Mouse (Mus musculus) forebrain, postnatal 0 days (tissue): ENCODE data around the gene Rsad1. TPM values are rescaled to one million over a fixed set of nuclear protein-coding genes. Genes with fewer than 3 reads are reported as not detected.

Experiments used
- ATAC-seq: fragments of 200-750 bp; cut with Nextera tagmentation; 2 replicates; pipeline ENCODE4 v1.8.0; 2017; ENCODE audit warnings: mild to moderate bottlenecking, moderate library complexity
- DNase-seq: peaks from one replicate; pipeline ENCODE4 v3.0.0-alpha.2; 2015
- H3K27ac ChIP-seq: fragments of 300-500 bp; sonication (generic); 2 replicates; pipeline ENCODE4 v1.5.1; 2014; ENCODE audit warnings: low read depth, mild to moderate bottlenecking, antibody characterized with exemption, low read length, moderate library complexity, mixed read lengths
- H3K27me3 ChIP-seq: fragments of 300-500 bp; sonication (generic); 2 replicates; pipeline ENCODE4 v1.6.1; 2014; ENCODE audit warnings: mild to moderate bottlenecking, low read length, mixed read lengths; ENCODE audit not compliant: insufficient read depth
- H3K36me3 ChIP-seq: fragments of 300-500 bp; sonication (generic); 2 replicates; pipeline ENCODE4 v1.6.1; 2014; ENCODE audit warnings: mild to moderate bottlenecking, moderate library complexity; ENCODE audit not compliant: insufficient read depth
- H3K4me1 ChIP-seq: fragments of 300-500 bp; sonication (generic); 2 replicates; pipeline ENCODE4 v1.6.1; 2014; ENCODE audit warnings: antibody characterized with exemption; ENCODE audit not compliant: insufficient read depth
- H3K4me2 ChIP-seq: fragments of 300-500 bp; sonication (generic); 2 replicates; pipeline ENCODE4 v1.6.1; 2014; ENCODE audit warnings: low read depth, mild to moderate bottlenecking, moderate library complexity
- H3K4me3 ChIP-seq: fragments of 300-500 bp; sonication (generic); 2 replicates; pipeline ENCODE4 v1.5.1; 2014; ENCODE audit warnings: low read depth, low read length, mixed read lengths
- H3K9ac ChIP-seq: fragments of 300-500 bp; sonication (generic); 2 replicates; pipeline ENCODE4 v1.6.1; 2014; ENCODE audit warnings: mild to moderate bottlenecking
- H3K9me3 ChIP-seq: fragments of 300-500 bp; sonication (generic); 2 replicates; pipeline ENCODE4 v1.6.1; 2016; ENCODE audit warnings: low read length
- CTCF ChIP-seq: sonication (generic); IDR thresholded peaks from 2 replicates; pipeline ENCODE4 v1.5.1; 2016; ENCODE audit warnings: antibody characterized with exemption, control low read depth, low read depth
- WGBS: fragments of 180-500 bp; shearing (Covaris S2); extraction: QIAGEN DNeasy Blood & Tissue Kit; methylation state at CpG from one replicate; pipeline ENCODE4 v1.1.7; 2014; 5-methylcytosine and 5-hydroxymethylcytosine counted together
- polyA plus RNA-seq: library from polyadenylated mRNA; unstranded; fragments of >200 nt; fragmentation: Nextera tagmentation; extraction: Ambion mirVana; gene quantifications from 2 replicates; pipeline ENCODE4 v1.2.1, GENCODE M21; 2015
- total RNA-seq: library from RNA; depleted of rRNA; stranded (reverse); fragments of >200 nt; gene quantifications from 2 replicates; pipeline ENCODE4 v1.2.3, GENCODE M21; 2014

The Rsad1 gene
- total and polyA plus RNA-seq, 2 experiments from 2014 or later, result 8.8 to 12.2 TPM

DNA sequence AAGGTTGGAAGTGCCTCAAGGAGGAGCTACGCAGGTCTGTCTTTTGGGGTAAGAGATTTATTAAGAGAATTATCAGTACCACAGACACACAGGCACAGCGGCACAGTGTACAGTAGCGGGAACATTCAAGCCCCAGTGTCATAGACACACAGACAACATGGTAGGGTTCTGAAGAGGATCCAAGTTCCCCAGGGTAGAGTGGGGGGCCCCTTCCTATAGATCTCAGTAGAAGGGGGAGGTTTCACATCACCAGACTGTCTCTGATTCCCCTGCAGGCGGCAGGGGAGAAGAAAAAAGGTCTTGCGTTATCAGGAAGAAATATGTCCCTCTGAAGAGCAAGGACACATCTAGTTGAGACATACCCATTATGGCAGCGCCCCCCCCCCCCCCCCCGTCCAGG, 9.3 kb downstream of the Rsad1 start:
- H3K9me3 ChIP-seq, result no peaks in the 10 kb centered on the region
- no peak overlapping the region for H3K4me3 ChIP-seq
- H3K27me3 ChIP-seq, result no peaks in the 10 kb centered on the region
- DNase-seq, result no peak
- no peak overlapping the region for H3K4me2 ChIP-seq
- no peak for ATAC-seq
- no peak overlapping the region for H3K9ac ChIP-seq
- peaks cover 3% of the 10 kb centered on the region; the same call in 1 of the 2 replicates for H3K4me1 ChIP-seq
- no peak for TF ChIP-seq CTCF
- peaks cover 14% of the 10 kb centered on the region; the same call in 1 of the 2 replicates for H3K36me3 ChIP-seq
- H3K27ac ChIP-seq, result no peak overlapping the region
- WGBS, result 76% methylated on average over 7 of the region's 7 CpGs

DNA sequence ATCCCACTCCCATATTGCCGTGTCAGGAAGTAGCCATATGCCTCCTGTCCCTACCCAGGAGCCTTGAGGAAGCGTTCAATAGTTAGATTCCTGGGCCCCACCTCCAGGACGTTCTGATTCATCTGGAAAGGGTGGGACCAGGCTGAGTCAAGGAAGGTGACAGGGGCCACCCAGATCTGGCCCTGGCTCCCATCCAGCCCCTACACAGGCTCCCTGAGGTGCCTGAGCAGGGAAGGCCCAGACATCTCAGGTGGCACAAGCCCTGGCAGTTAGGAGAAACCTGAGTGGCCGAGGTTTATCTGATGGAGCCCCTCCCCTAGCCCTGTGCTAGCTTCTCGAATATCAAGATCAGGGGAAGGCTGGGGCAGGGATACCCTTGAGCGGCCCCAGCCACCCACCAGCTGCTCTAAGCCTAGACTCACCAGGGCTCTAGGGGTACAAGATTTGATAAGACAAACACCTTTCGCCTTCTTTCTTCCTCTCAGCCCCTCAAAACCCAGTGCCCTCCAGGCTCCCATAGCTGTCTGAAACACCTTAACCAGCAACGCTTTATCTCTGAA, 10.2 kb downstream of the Rsad1 start:
- Histone ChIP-seq H3K4me2 (no peak overlapping the region), H3K4me3 (no peak overlapping the region), H3K36me3 (peaks cover 14% of the 10 kb centered on the region; the same call in 1 of the 2 replicates), H3K27ac (no peak overlapping the region), H3K9me3 (no peaks in the 10 kb centered on the region), H3K4me1 (no peaks in the 10 kb centered on the region), H3K9ac (no peak overlapping the region), H3K27me3 (no peaks in the 10 kb centered on the region)
- no peak for ATAC-seq
- 70% methylated on average over 8 of the region's 8 CpGs for WGBS
- TF ChIP-seq CTCF, result no peak
- no peak for DNase-seq

GRCm38 (mm10) chr11:94533171-94533570, 15.9 kb downstream of the Rsad1 start:
- no peak overlapping the region for H3K27ac ChIP-seq
- H3K4me2 ChIP-seq, result no peak overlapping the region
- no peaks in the 10 kb centered on the region for H3K4me1 ChIP-seq
- no peak overlapping the region for H3K9ac ChIP-seq
- H3K27me3 ChIP-seq, result no peaks in the 10 kb centered on the region
- H3K4me3 ChIP-seq, result no peak overlapping the region
- 87% methylated on average over 8 of the region's 8 CpGs for WGBS
- no peaks in the 10 kb centered on the region for H3K9me3 ChIP-seq
- DNase-seq (no peak), ATAC-seq (no peak)
- H3K36me3 ChIP-seq, result no peaks in the 10 kb centered on the region
- TF ChIP-seq CTCF, result no peak

GRCm38 (mm10) chr11:94528879-94529278, 20.2 kb downstream of the Rsad1 start:
- Histone ChIP-seq H3K27me3 (no peaks in the 10 kb centered on the region), H3K4me2 (no peak overlapping the region), H3K27ac (no peak overlapping the region), H3K9me3 (no peaks in the 10 kb centered on the region), H3K4me3 (no peak overlapping the region), H3K9ac (no peak overlapping the region), H3K4me1 (no peaks in the 10 kb centered on the region), H3K36me3 (no peaks in the 10 kb centered on the region)
- no peak for TF ChIP-seq CTCF
- peak; percentile 45; the same call in 1 of the 2 replicates for ATAC-seq
- WGBS, result 26% methylated on average over 3 of the region's 3 CpGs
- no peak for DNase-seq

DNA sequence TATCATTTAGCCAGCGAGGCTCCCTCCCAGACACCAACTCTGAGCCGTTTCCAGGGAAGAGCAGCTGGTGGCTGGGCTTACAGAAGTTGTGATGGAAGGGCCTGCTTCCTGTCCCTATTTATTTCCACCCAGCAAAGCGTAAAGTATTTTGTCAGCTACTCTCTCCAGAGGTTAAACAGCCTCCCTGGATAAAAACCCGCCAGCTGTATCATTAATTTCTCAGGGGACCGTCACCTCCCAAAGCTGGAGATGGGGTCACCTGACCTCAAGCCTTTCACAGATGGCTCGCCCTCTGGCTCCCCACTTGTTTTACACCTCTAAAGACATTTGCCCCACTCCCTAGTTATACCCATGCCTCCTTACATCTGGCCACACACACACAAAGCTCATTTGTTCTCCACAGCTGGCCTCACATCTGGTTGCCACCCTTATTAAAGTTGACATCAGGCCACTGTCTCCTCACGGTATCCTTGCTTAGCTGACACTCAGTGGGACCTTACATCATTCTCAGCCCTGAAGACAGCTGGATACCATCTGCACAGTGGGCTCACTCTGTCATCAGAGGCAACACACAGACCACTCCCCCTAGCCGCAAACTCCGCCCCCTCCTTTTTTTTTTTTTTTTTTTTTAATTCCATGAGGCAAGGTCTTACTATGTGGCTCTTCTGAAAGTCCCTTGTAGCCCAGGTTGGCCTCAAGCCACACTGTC, 22.7 kb downstream of the Rsad1 start:
- WGBS, result 65% methylated on average over 9 of the region's 9 CpGs
- DNase-seq, result no peak

GRCm38 (mm10) chr11:94521219-94521843, 27.7 kb downstream of the Rsad1 start, which contains the start of gene Mycbpap:
Gene Mycbpap, minus strand, starts transcription at chr11:94521742.
- Histone ChIP-seq H3K4me1 (no peaks in the 10 kb centered on the region), H3K27me3 (no peaks in the 10 kb centered on the region), H3K9me3 (no peaks in the 10 kb centered on the region), H3K4me3 (peak within 1 kb of the TSS; percentile 50), H3K27ac (no peak within 1 kb of the TSS), H3K4me2 (peak within 1 kb of the TSS; percentile 81), H3K36me3 (no peaks in the 10 kb centered on the region), H3K9ac (peak within 1 kb of the TSS; percentile 52)
- ATAC-seq (peak; percentile 84), DNase-seq (peak; percentile 63)
- peak; percentile 24 for TF ChIP-seq CTCF
- WGBS, result under 1% methylated on average over 42 of the region's 42 CpGs

More for the DNA sequence above, 22.7 kb downstream of the Rsad1 start:
- ATAC-seq, result no peak
- Histone ChIP-seq H3K9me3 (no peaks in the 10 kb centered on the region), H3K4me1 (no peaks in the 10 kb centered on the region), H3K27ac (no peak overlapping the region), H3K27me3 (no peaks in the 10 kb centered on the region), H3K4me3 (no peak overlapping the region), H3K36me3 (no peaks in the 10 kb centered on the region), H3K4me2 (no peak overlapping the region), H3K9ac (no peak overlapping the region)
- TF ChIP-seq CTCF, result no peak

DNA sequence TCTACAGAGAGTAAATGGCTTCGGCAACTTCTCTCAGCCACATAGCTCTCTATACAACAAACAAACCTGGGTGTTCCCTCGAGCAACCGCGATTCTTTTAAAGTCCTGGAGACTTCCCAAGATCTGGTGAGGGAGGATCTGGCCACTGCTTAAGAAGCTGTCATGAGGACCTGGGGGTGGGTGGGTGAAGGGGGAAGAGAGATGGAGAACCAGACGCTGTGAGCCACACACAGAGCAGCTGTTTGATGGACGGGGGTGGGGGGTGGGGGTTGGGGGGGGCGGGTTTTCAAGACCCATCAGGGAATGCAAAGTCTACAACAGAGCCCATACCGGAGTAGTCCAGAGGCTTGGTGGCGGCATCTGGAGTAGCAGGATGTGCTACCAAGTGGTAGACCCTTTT, 35.6 kb downstream of the Rsad1 start:
- Histone ChIP-seq H3K9ac (no peak overlapping the region), H3K27me3 (no peaks in the 10 kb centered on the region), H3K9me3 (no peaks in the 10 kb centered on the region), H3K4me1 (no peaks in the 10 kb centered on the region), H3K36me3 (no peaks in the 10 kb centered on the region), H3K27ac (no peak overlapping the region), H3K4me2 (no peak overlapping the region), H3K4me3 (no peak overlapping the region)
- no peak for TF ChIP-seq CTCF
- WGBS, result 62% methylated on average over 9 of the region's 9 CpGs
- no peak for DNase-seq
- no peak for ATAC-seq
